Mouse (Mus musculus) midbrain, embryonic 15.5 days (tissue): ENCODE results near the gene Rps6kb2. TPM values are rescaled to one million over a fixed set of nuclear protein-coding genes. Genes with fewer than 3 reads are reported as not detected.

Experiments used
- polyA plus RNA-seq: library from polyadenylated mRNA; unstranded; fragments of >200 nt; fragmentation: Nextera tagmentation; extraction: Ambion mirVana; gene quantifications from 2 replicates; pipeline ENCODE4 v1.2.1, GENCODE M21; 2015

Rps6kb2 gene
- polyA plus RNA-seq, 1 experiment from 2014 or later: 60.7 TPM

Other genes with a start within 250 kb of the Rps6kb2 start
- gene Aldh3b1, start 233.5 kb downstream of the Rps6kb2 start, polyA plus RNA-seq: 1.9 TPM in 2 replicates
- 11.7 and 11.8 TPM in 2 replicates for gene Unc93b1, start 228.2 kb downstream of the Rps6kb2 start, polyA plus RNA-seq
- gene Aldh3b3, start 204.7 kb downstream of the Rps6kb2 start, polyA plus RNA-seq: not detected in 2 replicates
- 0.43 and 0.67 TPM in 2 replicates for gene Aldh3b2, start 191.0 kb downstream of the Rps6kb2 start, polyA plus RNA-seq
- 1.7 and 2.2 TPM in 2 replicates for gene Acy3, start 176.8 kb downstream of the Rps6kb2 start, polyA plus RNA-seq
- not detected in 2 replicates for gene Tbx10, start 170.6 kb downstream of the Rps6kb2 start, polyA plus RNA-seq
- 30.6 and 33.4 TPM in 2 replicates for gene Nudt8, start 162.8 kb downstream of the Rps6kb2 start, polyA plus RNA-seq
- 6.5 and 8.3 TPM in 2 replicates for gene Gm49405, start 162.7 kb downstream of the Rps6kb2 start, polyA plus RNA-seq
- gene Doc2g, start 160.0 kb downstream of the Rps6kb2 start, polyA plus RNA-seq: 8.4 and 12.1 TPM in 2 replicates
- 229 and 239 TPM in 2 replicates for gene Ndufv1, start 150.5 kb downstream of the Rps6kb2 start, polyA plus RNA-seq
- 513 and 520 TPM in 2 replicates for gene Gstp1, start 125.4 kb downstream of the Rps6kb2 start, polyA plus RNA-seq
- 2.7 and 5.6 TPM in 2 replicates for gene Gstp2, start 117.3 kb downstream of the Rps6kb2 start, polyA plus RNA-seq
- not detected in 2 replicates for gene Gstp3, start 103.8 kb downstream of the Rps6kb2 start, polyA plus RNA-seq
- gene Cabp2, start 81.8 kb downstream of the Rps6kb2 start, polyA plus RNA-seq: 0.22 TPM in 1 of 2 replicates, not detected in the other
- 92.3 and 92.9 TPM in 2 replicates for gene Cdk2ap2, start 66.2 kb downstream of the Rps6kb2 start, polyA plus RNA-seq
- 97.7 and 102 TPM in 2 replicates for gene Pitpnm1, start 63.4 kb downstream of the Rps6kb2 start, polyA plus RNA-seq
- gene Aip, start 37.5 kb downstream of the Rps6kb2 start, polyA plus RNA-seq: 99.5 and 101 TPM in 2 replicates
- 0.04 TPM in 1 of 2 replicates, not detected in the other for gene Gpr152, start 23.6 kb downstream of the Rps6kb2 start, polyA plus RNA-seq
- gene Cabp4, start 19.3 kb downstream of the Rps6kb2 start, polyA plus RNA-seq: 0.22 and 0.28 TPM in 2 replicates
- 127 and 139 TPM in 2 replicates for gene Coro1b, start 14.7 kb downstream of the Rps6kb2 start, polyA plus RNA-seq
- 0.26 and 0.96 TPM in 2 replicates for gene Ptprcap, start 9.8 kb downstream of the Rps6kb2 start, polyA plus RNA-seq
- 5.9 and 6.9 TPM in 2 replicates for gene Carns1, start 12.1 kb upstream of the Rps6kb2 start, polyA plus RNA-seq
- gene Tbc1d10c, start 27.9 kb upstream of the Rps6kb2 start, polyA plus RNA-seq: 0.38 and 0.93 TPM in 2 replicates
- gene Ppp1ca, start 28.7 kb upstream of the Rps6kb2 start, polyA plus RNA-seq: 537 and 571 TPM in 2 replicates
- 23.7 and 24.9 TPM in 2 replicates for gene Rad9a, start 38.3 kb upstream of the Rps6kb2 start, polyA plus RNA-seq
- gene Clcf1, start 50.9 kb upstream of the Rps6kb2 start, polyA plus RNA-seq: 0.79 and 0.88 TPM in 2 replicates
- not detected in 2 replicates for gene AC109138.7, start 51.0 kb upstream of the Rps6kb2 start, polyA plus RNA-seq
- gene Pold4, start 68.5 kb upstream of the Rps6kb2 start, polyA plus RNA-seq: 20.4 and 20.6 TPM in 2 replicates
- gene Ssh3, start 105.8 kb upstream of the Rps6kb2 start, polyA plus RNA-seq: 12.2 and 16.2 TPM in 2 replicates
- gene Ankrd13d, start 119.8 kb upstream of the Rps6kb2 start, polyA plus RNA-seq: 53.9 and 57.1 TPM in 2 replicates
- gene Grk2, start 142.9 kb upstream of the Rps6kb2 start, polyA plus RNA-seq: 28.2 and 29.6 TPM in 2 replicates
- 37.0 and 38.8 TPM in 2 replicates for gene Kdm2a, start 234.9 kb upstream of the Rps6kb2 start, polyA plus RNA-seq